Mouse (Mus musculus) bone marrow macrophage, adult 2 months (primary cell): ENCODE measurements around the gene Gsx2. TPM values are rescaled to one million over a fixed set of nuclear protein-coding genes. Genes with fewer than 3 reads are reported as not detected.

Experiments used
- H3K27ac ChIP-seq: 2 replicates; pipeline ENCODE4 v1.5.1; 2012; ENCODE audit warnings: low read depth, low read length; ENCODE audit not compliant: insufficient read depth
- H3K4me1 ChIP-seq: 2 replicates; pipeline ENCODE4 v1.6.1; 2012; ENCODE audit warnings: low read length; ENCODE audit not compliant: control insufficient read depth, insufficient read depth
- H3K4me3 ChIP-seq: 2 replicates; pipeline ENCODE4 v1.5.1; 2012; ENCODE audit warnings: mild to moderate bottlenecking, low read length, moderate library complexity; ENCODE audit not compliant: insufficient read depth
- CTCF ChIP-seq: IDR thresholded peaks from 2 replicates; pipeline ENCODE4 v1.5.1; 2012; ENCODE audit warnings: low read depth, mild to moderate bottlenecking, low read length, moderate library complexity
- POLR2A ChIP-seq: IDR thresholded peaks from 2 replicates; pipeline ENCODE4 v1.6.1; 2012; ENCODE audit warnings: mild to moderate bottlenecking, low read depth, low read length, borderline replicate concordance
- polyA plus RNA-seq: library from polyadenylated mRNA; stranded (reverse); fragments of >200 nt; gene quantifications from 2 replicates; pipeline ENCODE4 v1.2.4, GENCODE M21; 2012; ENCODE audit not compliant: missing spikeins, insufficient read depth, insufficient read length

Gene Gsx2
- polyA plus RNA-seq, 1 experiment = not detected

- H3K4me1 ChIP-seq = no peaks in the 10 kb centered on the region
- H3K27ac ChIP-seq = no peak overlapping the region
- TF ChIP-seq POLR2A = no peak
- no peak for TF ChIP-seq CTCF
- H3K4me3 ChIP-seq = no peak overlapping the region
Observed at GRCm38 (mm10) chr5:75085521-75085875, 10.1 kb downstream of the Gsx2 start.

GRCm38 (mm10) chr5:75085906-75086305 lies 10.5 kb downstream of the Gsx2 start:
- no peak overlapping the region for H3K4me3 ChIP-seq
- H3K27ac ChIP-seq = no peak overlapping the region
- TF ChIP-seq POLR2A (no peak), CTCF (no peak)
- no peaks in the 10 kb centered on the region for H3K4me1 ChIP-seq

GRCm38 (mm10) chr5:75106511-75106910 lies 31.1 kb downstream of the Gsx2 start:
- no peak overlapping the region for H3K27ac ChIP-seq
- no peak overlapping the region for H3K4me3 ChIP-seq
- H3K4me1 ChIP-seq = no peaks in the 10 kb centered on the region
- no peak for TF ChIP-seq POLR2A
- TF ChIP-seq CTCF = no peak

- Histone ChIP-seq H3K27ac (no peak overlapping the region), H3K4me3 (no peak overlapping the region), H3K4me1 (no peaks in the 10 kb centered on the region)
- no peak for TF ChIP-seq CTCF
- no peak for TF ChIP-seq POLR2A
Observed at GRCm38 (mm10) chr5:75109368-75109767, 34.0 kb downstream of the Gsx2 start.

GRCm38 (mm10) chr5:75111781-75112180 lies 36.4 kb downstream of the Gsx2 start:
- Histone ChIP-seq H3K4me1 (no peaks in the 10 kb centered on the region), H3K4me3 (no peak overlapping the region), H3K27ac (no peak overlapping the region)
- TF ChIP-seq CTCF = no peak
- no peak for TF ChIP-seq POLR2A

- TF ChIP-seq CTCF (peak; percentile 38; the same call in 1 of the 2 replicates), POLR2A (no peak)
- Histone ChIP-seq H3K4me1 (no peaks in the 10 kb centered on the region), H3K4me3 (no peak overlapping the region), H3K27ac (no peak overlapping the region)
Observed at GRCm38 (mm10) chr5:75118840-75119239, 43.4 kb downstream of the Gsx2 start.

GRCm38 (mm10) chr5:75121646-75122045 lies 46.2 kb downstream of the Gsx2 start:
- no peaks in the 10 kb centered on the region for H3K4me1 ChIP-seq
- H3K4me3 ChIP-seq = no peak overlapping the region
- no peak overlapping the region for H3K27ac ChIP-seq
- TF ChIP-seq POLR2A (no peak), CTCF (no peak)

Other genes with a start within 250 kb of the Gsx2 start
- gene Chic2, start 30.8 kb upstream of the Gsx2 start, polyA plus RNA-seq = 30.7 and 37.9 TPM in 2 replicates
- 0.23 and 0.27 TPM in 2 replicates for gene Pdgfra, start 76.7 kb downstream of the Gsx2 start, polyA plus RNA-seq